Comparison of ENCODE assay signal across 25 mouse cellular contexts in genomic region chr5:72261802-72262324, GRCm38 (mm10).
A peak's percentile ranks its signal among the peaks of the same experiment; 100 is the strongest.
DNase-seq lines count a peak whose midpoint lies in the region; ATAC-seq and TF ChIP-seq lines count a peak whose summit lies in the region.
"Had no signal": no experiment of that assay in that cellular context is flagged by ENCODE, and none has a peak within 500 bp of the region (broad histone marks: within the 10 kb centered on the region; RNA-seq: fewer than 3 reads in every experiment).

No protein-coding gene starts in this region.

- peaks cover 8% of the 10 kb centered on the region for H3K4me1 ChIP-seq in liver, postnatal 0 days (ENCODE audit: insufficient read depth)
- peaks cover 27% of the 10 kb centered on the region for H3K4me1 ChIP-seq in liver, embryonic 12.5 days
- peaks cover 35% of the 10 kb centered on the region for H3K4me1 ChIP-seq in bone marrow macrophage, adult 2 months (ENCODE audit: control insufficient read depth, insufficient read depth, low read length)
- H3K4me1 ChIP-seq in forebrain, postnatal 0 days (ENCODE audit: insufficient read depth): no peaks in the 10 kb centered on the region
- H3K4me1 ChIP-seq: forebrain, embryonic 10.5 days; limb, embryonic 15.5 days; midbrain, embryonic 13.5 days; stomach, embryonic 15.5 days had no signal

- no peak for TF ChIP-seq CTCF in liver, postnatal 0 days (IDR thresholded peaks at IDR 0.05; ENCODE audit: low read depth)
- no peak for TF ChIP-seq CTCF in bone marrow macrophage, adult 2 months (IDR thresholded peaks at IDR 0.05; ENCODE audit: low read depth, low read length)
- no peak for TF ChIP-seq CTCF in forebrain, postnatal 0 days (IDR thresholded peaks at IDR 0.05; ENCODE audit: low read depth)

- H3K27me3 ChIP-seq in liver, postnatal 0 days (ENCODE audit: insufficient read depth, low read length): no peaks in the 10 kb centered on the region
- no peaks in the 10 kb centered on the region for H3K27me3 ChIP-seq in liver, embryonic 12.5 days (replicated peaks)
- no peaks in the 10 kb centered on the region for H3K27me3 ChIP-seq in forebrain, postnatal 0 days (ENCODE audit: insufficient read depth, low read length)
- H3K27me3 ChIP-seq: kidney, embryonic 15.5 days; limb, embryonic 15.5 days; megakaryocyte, embryonic 14.5 days; midbrain, embryonic 13.5 days; stomach, embryonic 15.5 days had no signal

- WGBS in liver, postnatal 0 days (ENCODE audit: insufficient replicate concordance): 73% methylated on average over 3 of the region's 3 CpGs
- 71% methylated on average over 3 of the region's 3 CpGs for whole genome bisulfite sequencing in liver, embryonic 12.5 days (ENCODE audit: insufficient replicate concordance)
- 82% methylated on average over 3 of the region's 3 CpGs for WGBS in forebrain, postnatal 0 days

- DNase-seq in liver, postnatal 0 days: peak; percentile 19
- DNase-seq in adipocyte (ENCODE audit: low spot score): peak; percentile 56
- DNase-seq in forebrain, postnatal 0 days: no peak
- no peak for DNase-seq in gastrocnemius, postnatal 36 days
- DNase-seq: adrenal gland, postnatal 10 days; cerebellum, adult 11 months; cerebellum, adult 9-11 months; gastrocnemius, postnatal 14 days; left cerebral cortex, postnatal 4 days; retina, postnatal 1 day; thymus, postnatal 25 days had no signal

- no peak for TF ChIP-seq EP300 in liver, postnatal 0 days (IDR thresholded peaks at IDR 0.05; ENCODE audit: low read depth)

- no peak overlapping the region for H3K4me3 ChIP-seq in liver, postnatal 0 days (ENCODE audit: low read depth, low read length)
- H3K4me3 ChIP-seq in liver, embryonic 12.5 days: no peak overlapping the region
- no peak overlapping the region for H3K4me3 ChIP-seq in bone marrow macrophage, adult 2 months (ENCODE audit: insufficient read depth, low read length)
- no peak overlapping the region for H3K4me3 ChIP-seq in forebrain, postnatal 0 days (ENCODE audit: low read depth, low read length)
- H3K4me3 ChIP-seq: forebrain, embryonic 10.5 days; heart, embryonic 10.5 days; kidney, embryonic 15.5 days; limb, embryonic 15.5 days; megakaryocyte, embryonic 14.5 days; midbrain, embryonic 13.5 days; stomach, embryonic 15.5 days had no signal

- H3K9ac ChIP-seq in liver, postnatal 0 days (replicated peaks): no peak overlapping the region
- H3K9ac ChIP-seq in liver, embryonic 12.5 days: no peak overlapping the region
- no peak overlapping the region for H3K9ac ChIP-seq in forebrain, postnatal 0 days
- H3K9ac ChIP-seq: kidney, embryonic 15.5 days; limb, embryonic 15.5 days; midbrain, embryonic 13.5 days; stomach, embryonic 15.5 days had no signal

- no peak overlapping the region for H3K4me2 ChIP-seq in liver, postnatal 0 days (ENCODE audit: low read depth, low read length)
- H3K4me2 ChIP-seq in liver, embryonic 12.5 days: no peak overlapping the region
- H3K4me2 ChIP-seq in forebrain, postnatal 0 days (ENCODE audit: low read depth): no peak overlapping the region
- H3K4me2 ChIP-seq: kidney, embryonic 15.5 days; limb, embryonic 15.5 days; midbrain, embryonic 13.5 days; stomach, embryonic 15.5 days had no signal

- intact Hi-C loops in gastrocnemius, postnatal 36 days (cut with DNase I): no loop called here

- H3K9me3 ChIP-seq in liver, postnatal 0 days (ENCODE audit: low read length): no peaks in the 10 kb centered on the region
- no peaks in the 10 kb centered on the region for H3K9me3 ChIP-seq in liver, embryonic 12.5 days (replicated peaks)
- H3K9me3 ChIP-seq in forebrain, postnatal 0 days (ENCODE audit: low read length): no peaks in the 10 kb centered on the region
- H3K9me3 ChIP-seq: forebrain, embryonic 10.5 days; heart, embryonic 10.5 days; kidney, embryonic 15.5 days; limb, embryonic 15.5 days; megakaryocyte, embryonic 14.5 days; midbrain, embryonic 13.5 days; stomach, embryonic 15.5 days had no signal

- H3K27ac ChIP-seq in liver, postnatal 0 days (ENCODE audit: low read depth): 0 out of 2 replicates have a peak overlapping the region, but pooled peaks have one; percentile 48
- H3K27ac ChIP-seq in liver, embryonic 12.5 days: no peak overlapping the region
- H3K27ac ChIP-seq in bone marrow macrophage, adult 2 months (ENCODE audit: insufficient read depth, low read depth, low read length): peak overlapping the region; percentile 67
- H3K27ac ChIP-seq in forebrain, postnatal 0 days (ENCODE audit: low read depth, low read length): no peak overlapping the region
- H3K27ac ChIP-seq: forebrain, embryonic 10.5 days; heart, embryonic 10.5 days; hindbrain, postnatal 0 days; kidney, embryonic 15.5 days; limb, embryonic 15.5 days; midbrain, embryonic 13.5 days; stomach, embryonic 15.5 days had no signal

- ATAC-seq in liver, postnatal 0 days: peak; percentile 56
- ATAC-seq in liver, embryonic 12.5 days: no peak
- peak; percentile 80 for ATAC-seq in megakaryocyte, adult 5-6 weeks (ENCODE audit: poor library complexity, severe bottlenecking)
- no peak for ATAC-seq in forebrain, postnatal 0 days
- ATAC-seq: activated CD4-positive, CD25-positive, alpha-beta regulatory T cell, adult 4 months; forebrain, embryonic 16.5 days; hindbrain, postnatal 0 days; intestine, postnatal 0 days; midbrain, embryonic 13.5 days had no signal

- TF ChIP-seq POLR2A in bone marrow macrophage, adult 2 months (IDR thresholded peaks at IDR 0.05; ENCODE audit: borderline replicate concordance, low read depth, low read length): no peak

- H3K36me3 ChIP-seq in liver, postnatal 0 days (replicated peaks; ENCODE audit: insufficient read depth, low read length): peaks cover 12% of the 10 kb centered on the region
- peaks cover 19% of the 10 kb centered on the region for H3K36me3 ChIP-seq in liver, embryonic 12.5 days
- H3K36me3 ChIP-seq in forebrain, postnatal 0 days (ENCODE audit: insufficient read depth): no peaks in the 10 kb centered on the region
- H3K36me3 ChIP-seq: limb, embryonic 15.5 days; midbrain, embryonic 13.5 days had no signal

Comparison
In these comparisons a context has a peak if more than half of its experiments do, and no peak if none do; other contexts are left out.
1. ATAC-seq: peak in liver, postnatal 0 days (single experiment) and megakaryocyte, adult 5-6 weeks (single experiment); none in liver, embryonic 12.5 days (single experiment) and forebrain, postnatal 0 days (single experiment).
2. H3K27ac ChIP-seq: peak in liver, postnatal 0 days (single experiment) and bone marrow macrophage, adult 2 months (single experiment); none in liver, embryonic 12.5 days (single experiment) and forebrain, postnatal 0 days (single experiment).
3. DNase-seq: peak in liver, postnatal 0 days (single experiment) and adipocyte (single experiment); none in forebrain, postnatal 0 days (single experiment) and gastrocnemius, postnatal 36 days (0 of 2).